ENCODE assay signal across 12 mouse cellular contexts in the genomic region with DNA sequence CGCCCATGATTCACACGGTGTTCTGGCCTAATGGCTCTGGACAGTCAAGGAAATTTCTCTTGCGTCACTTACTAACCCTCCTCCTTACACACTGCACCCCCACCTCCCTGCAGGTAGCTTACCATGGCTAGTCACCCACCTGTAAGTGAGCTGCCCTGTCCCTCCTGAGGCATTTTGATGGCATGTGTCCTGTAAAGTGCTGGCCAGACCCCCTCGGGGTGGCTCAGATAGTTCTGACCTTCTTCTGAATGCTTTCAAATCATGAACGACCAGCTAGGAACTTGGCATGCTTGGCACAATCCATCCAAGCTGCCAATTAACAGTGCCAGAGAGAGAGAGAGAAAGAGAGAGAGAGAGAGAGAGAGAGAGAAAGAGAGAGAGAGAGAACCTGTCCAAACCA.
"Had no signal": no experiment of that assay in that cellular context is flagged by ENCODE, and none has a peak within 500 bp of the region (broad histone marks: within the 10 kb centered on the region; RNA-seq: fewer than 3 reads in every experiment).

No protein-coding gene starts in this region.

- DNase-seq: retina, postnatal 1 day; right cerebral cortex, adult 18-20 months; right cerebral cortex, postnatal 14 days; right cerebral cortex, postnatal 25 days; right cerebral cortex, postnatal 4 days; spleen, adult 18-20 months; thymus, adult 18-20 months; thymus, adult 2 months; thymus, postnatal 14 days; thymus, postnatal 25 days; thymus, postnatal 36 days; thymus, postnatal 4 days had no signal
